Mouse (Mus musculus) adrenal gland, adult (tissue): ENCODE data around the gene Otx2.
A peak's percentile ranks its signal among the peaks of the same experiment; 100 is the strongest.

Source experiments
- DNase-seq, 2 experiments: peaks; one replicate each; pipeline ENCODE4 v3.0.0; 2022 to 2023; ENCODE audit warnings: low spot score in 1 of 2; ENCODE audit not compliant: inconsistent age in 2 of 2

Gene Otx2

GRCm38 (mm10) chr14:48669541-48670257, 3.9 kb downstream of the Otx2 start:
- DNase-seq, result peak in 1 of 2 experiments; percentile 18

- peak in 1 of 2 experiments; percentile 37 for DNase-seq
These were observed 4.8 kb downstream of the Otx2 start for GRCm38 (mm10) chr14:48668761-48669303.

GRCm38 (mm10) chr14:48668051-48668481, 5.6 kb downstream of the Otx2 start:
- DNase-seq, result peak in 1 of 2 experiments; percentile 21

- peak in 1 of 2 experiments; percentile 21 for DNase-seq
These were observed 6.2 kb downstream of the Otx2 start for GRCm38 (mm10) chr14:48667396-48667795.

GRCm38 (mm10) chr14:48666771-48667170, 6.8 kb downstream of the Otx2 start:
- DNase-seq, result no peak

GRCm38 (mm10) chr14:48665816-48666661, 7.6 kb downstream of the Otx2 start:
- peak in 1 of 2 experiments; percentile 48 for DNase-seq

GRCm38 (mm10) chr14:48664841-48665815, 8.5 kb downstream of the Otx2 start:
- peak in 1 of 2 experiments; percentile 66 for DNase-seq

GRCm38 (mm10) chr14:48664001-48664810, 9.4 kb downstream of the Otx2 start:
- DNase-seq, result peak in 1 of 2 experiments; percentile 21

- peak in 1 of 2 experiments; percentile 17 for DNase-seq
These were observed 10.1 kb downstream of the Otx2 start for GRCm38 (mm10) chr14:48663531-48663930.

- DNase-seq, result no peak
These were observed 10.9 kb downstream of the Otx2 start for GRCm38 (mm10) chr14:48662568-48663236.

GRCm38 (mm10) chr14:48661646-48662567, 11.7 kb downstream of the Otx2 start:
- DNase-seq, result peak in 1 of 2 experiments; percentile 26

- DNase-seq, result no peak
These were observed 12.5 kb downstream of the Otx2 start for GRCm38 (mm10) chr14:48661151-48661550.

- no peak for DNase-seq
These were observed 13.0 kb downstream of the Otx2 start for GRCm38 (mm10) chr14:48660593-48660992.

GRCm38 (mm10) chr14:48659661-48660060, 14.0 kb downstream of the Otx2 start:
- no peak for DNase-seq

- no peak for DNase-seq
These were observed 16.4 kb downstream of the Otx2 start for GRCm38 (mm10) chr14:48657241-48657640.

- no peak for DNase-seq
These were observed 16.9 kb downstream of the Otx2 start for GRCm38 (mm10) chr14:48656711-48657110.

- DNase-seq, result no peak
These were observed 17.6 kb downstream of the Otx2 start for GRCm38 (mm10) chr14:48655792-48656550.
